Mouse (Mus musculus) right cerebral cortex, postnatal 25 days (tissue): ENCODE data around the gene Cryzl2.

Experiments used
- DNase-seq: peaks from one replicate; pipeline ENCODE4 v3.0.0; 2022

Gene Cryzl2

GRCm38 (mm10) chr1:157443723-157444561, 14.4 kb upstream of the Cryzl2 start:
- DNase-seq = peak; percentile 25

GRCm38 (mm10) chr1:157444632-157445300, 13.6 kb upstream of the Cryzl2 start:
- no peak for DNase-seq

- DNase-seq = no peak
Observed at GRCm38 (mm10) chr1:157445398-157445910, 12.9 kb upstream of the Cryzl2 start.

- peak; percentile 68 for DNase-seq
Observed at GRCm38 (mm10) chr1:157446325-157446724, 12.1 kb upstream of the Cryzl2 start.

- DNase-seq = no peak
Observed at GRCm38 (mm10) chr1:157447142-157447541, 11.2 kb upstream of the Cryzl2 start.

GRCm38 (mm10) chr1:157448164-157448804, 10.1 kb upstream of the Cryzl2 start:
- DNase-seq = no peak

GRCm38 (mm10) chr1:157448805-157449188, 9.6 kb upstream of the Cryzl2 start:
- no peak for DNase-seq

GRCm38 (mm10) chr1:157449532-157449931, 8.8 kb upstream of the Cryzl2 start:
- DNase-seq = no peak

GRCm38 (mm10) chr1:157449981-157450636, 8.3 kb upstream of the Cryzl2 start:
- no peak for DNase-seq

- no peak for DNase-seq
Observed at GRCm38 (mm10) chr1:157452284-157452683, 6.1 kb upstream of the Cryzl2 start.

- DNase-seq = no peak
Observed at GRCm38 (mm10) chr1:157452759-157453549, 5.4 kb upstream of the Cryzl2 start.

- DNase-seq = no peak
Observed at GRCm38 (mm10) chr1:157454876-157455275, 3.5 kb upstream of the Cryzl2 start.

- DNase-seq = no peak
Observed at GRCm38 (mm10) chr1:157457789-157458188, 588 bp upstream of the Cryzl2 start.

- DNase-seq = no peak
Observed at GRCm38 (mm10) chr1:157459904-157460303, 1.5 kb downstream of the Cryzl2 start.

- no peak for DNase-seq
Observed at GRCm38 (mm10) chr1:157461276-157461675, 2.9 kb downstream of the Cryzl2 start.

GRCm38 (mm10) chr1:157462336-157462735, 4.0 kb downstream of the Cryzl2 start:
- DNase-seq = no peak

GRCm38 (mm10) chr1:157465194-157465593, 6.8 kb downstream of the Cryzl2 start:
- DNase-seq = no peak

- no peak for DNase-seq
Observed at GRCm38 (mm10) chr1:157467866-157468265, 9.5 kb downstream of the Cryzl2 start.

GRCm38 (mm10) chr1:157470761-157471386, 12.5 kb downstream of the Cryzl2 start:
- peak; percentile 57 for DNase-seq

GRCm38 (mm10) chr1:157472716-157473115, 14.3 kb downstream of the Cryzl2 start:
- DNase-seq = no peak

GRCm38 (mm10) chr1:157474865-157475264, 16.5 kb downstream of the Cryzl2 start:
- no peak for DNase-seq

GRCm38 (mm10) chr1:157476231-157476630, 17.9 kb downstream of the Cryzl2 start:
- DNase-seq = no peak
